Mouse (Mus musculus) cerebellum, postnatal 36 days (tissue): Measurements from ENCODE around the gene Ptgr1.

Experiments used
- DNase-seq, 2 experiments: peaks; one replicate each; pipeline ENCODE4 v3.0.0; 2021 to 2022; ENCODE audit warnings: mixed read lengths in 2 of 2

Ptgr1 gene

DNA sequence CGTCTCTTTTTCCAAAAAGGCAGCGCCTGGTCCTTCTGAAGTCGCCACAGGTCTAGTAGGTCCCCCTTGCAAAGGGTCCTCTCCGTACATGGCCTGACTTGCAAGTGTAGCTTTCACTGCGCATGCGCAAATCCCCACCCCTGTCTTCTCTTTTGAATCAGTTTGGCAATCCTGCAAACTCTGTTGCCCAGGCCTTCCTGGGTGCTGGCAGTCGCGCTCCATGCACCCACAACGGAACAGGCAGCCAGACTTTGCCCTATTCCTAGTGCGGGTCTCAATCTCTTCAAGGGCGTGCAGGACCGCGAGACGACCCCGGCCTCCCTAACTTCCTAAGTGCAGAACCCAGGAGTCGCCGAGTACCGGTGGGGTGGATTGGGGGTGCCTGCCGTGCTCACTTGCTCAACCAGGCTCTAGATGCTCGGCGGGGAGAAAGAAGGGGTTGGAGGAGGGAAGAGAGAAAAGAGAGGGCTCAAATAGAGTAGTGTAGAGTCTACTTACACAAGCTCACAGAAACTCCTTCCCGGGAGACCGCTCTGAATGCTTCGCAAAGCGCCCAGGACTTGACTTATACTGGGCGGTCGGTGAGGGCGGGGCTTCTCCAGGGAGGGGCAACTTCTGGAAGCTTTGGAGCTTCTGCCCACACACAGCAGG is at the start of gene Ptgr1:
TSS of gene Ptgr1 (minus strand) at position 580 of the 651 bp plus-strand sequence.
- DNase-seq, result peak; percentile 74 to 77

DNA sequence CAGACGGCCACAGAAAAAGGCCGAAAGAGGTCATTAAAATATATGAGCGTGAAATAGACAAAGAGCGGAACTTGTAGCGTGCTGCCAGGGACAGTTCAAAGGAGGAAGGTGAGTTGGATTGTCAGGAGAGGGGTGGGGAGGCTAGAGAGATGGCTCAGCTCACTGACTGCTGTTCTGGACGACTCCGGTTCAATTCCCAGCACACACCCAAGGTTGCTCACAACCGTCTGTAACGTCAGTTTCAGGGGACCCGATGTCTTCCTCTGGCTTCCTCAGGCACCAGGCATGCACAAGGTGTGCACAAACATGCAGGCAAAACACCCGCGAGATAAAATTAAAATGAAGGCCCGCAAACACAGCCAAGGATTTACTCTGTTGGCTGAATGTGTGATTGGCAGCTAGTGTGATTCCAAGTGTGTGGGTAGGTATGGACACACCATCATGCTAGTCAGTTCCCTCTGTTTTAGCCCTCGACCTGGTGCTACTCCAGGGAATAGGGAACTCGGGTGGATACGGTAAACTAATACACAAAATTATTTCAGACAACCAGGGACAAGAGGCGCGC is 48.9 kb upstream of the Ptgr1 start:
- peak; percentile 5 to 11 for DNase-seq

DNA sequence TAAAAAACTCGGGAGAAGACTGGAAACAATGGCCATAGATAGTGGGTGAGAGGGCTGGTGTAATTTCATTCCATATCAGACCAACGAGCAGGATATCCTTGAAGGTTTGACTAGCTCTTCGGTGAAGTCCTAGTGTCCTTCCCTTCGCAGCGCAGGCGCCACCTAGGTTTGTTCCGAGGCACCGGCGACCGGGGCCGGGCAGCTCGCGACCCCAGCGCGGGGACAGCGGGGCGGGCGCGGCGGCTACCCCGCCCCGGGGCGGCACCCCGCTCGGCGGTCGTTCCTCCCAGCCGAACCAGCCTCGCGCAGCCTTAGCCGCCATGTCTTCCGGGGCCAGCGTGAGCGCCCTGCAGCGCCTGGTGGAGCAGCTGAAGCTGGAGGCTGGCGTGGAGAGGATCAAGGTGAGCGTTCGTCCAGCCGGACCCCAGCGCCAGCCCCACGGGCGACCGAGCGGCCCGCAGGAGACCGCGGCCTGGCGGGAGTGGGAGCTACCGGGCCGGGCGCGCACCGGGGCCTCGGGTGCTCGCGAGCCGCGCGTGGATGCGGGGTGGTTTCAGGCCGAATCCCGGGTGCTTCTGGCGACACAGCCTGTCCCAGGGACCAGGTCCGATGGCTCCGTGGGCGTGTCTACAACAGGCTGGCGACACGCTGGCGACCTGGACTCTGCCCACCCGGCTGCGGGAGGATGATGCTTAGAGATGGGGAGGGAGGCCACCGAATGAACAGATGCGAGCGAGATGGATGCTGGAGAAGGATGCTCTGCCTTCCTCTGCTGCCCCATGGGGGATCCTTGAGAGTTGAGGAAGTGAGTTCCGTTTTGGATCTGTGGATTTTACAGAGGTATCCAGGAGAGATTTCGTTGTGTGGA is 48.2 kb upstream of the Ptgr1 start, which contains the start of gene Gng10:
TSS of gene Gng10 (plus strand) at position 171 of the 868 bp plus-strand sequence.
- DNase-seq, result peak; percentile 66 to 67

DNA sequence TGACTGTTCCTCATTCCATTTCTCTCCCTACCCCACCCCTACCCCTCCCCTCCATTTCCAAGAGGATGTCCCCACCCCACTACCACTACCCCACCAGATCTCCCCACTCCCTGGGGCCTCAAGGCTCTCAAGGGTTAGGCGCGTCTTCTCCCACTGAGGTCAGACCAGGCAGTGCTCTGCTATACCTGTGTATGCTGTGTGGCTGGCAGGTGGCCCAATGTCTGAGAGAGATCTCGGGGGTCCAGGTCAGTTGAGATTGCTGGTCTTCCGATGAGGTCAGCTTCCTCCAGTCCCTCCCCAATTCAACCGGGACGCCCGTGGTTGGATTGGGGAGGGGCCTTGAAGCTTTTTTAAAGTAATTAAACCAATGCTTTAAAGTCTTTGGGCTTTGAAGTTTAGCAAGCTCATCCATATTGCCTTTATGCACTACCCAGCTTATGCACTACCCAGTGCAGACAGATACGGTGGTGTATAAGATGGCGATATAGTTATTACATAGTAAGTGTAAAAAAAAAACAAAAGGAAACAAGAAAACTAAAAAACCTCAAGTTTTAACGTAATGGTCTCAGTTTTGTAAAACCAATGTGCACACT is 47.5 kb upstream of the Ptgr1 start:
- DNase-seq, result peak; percentile 14

DNA sequence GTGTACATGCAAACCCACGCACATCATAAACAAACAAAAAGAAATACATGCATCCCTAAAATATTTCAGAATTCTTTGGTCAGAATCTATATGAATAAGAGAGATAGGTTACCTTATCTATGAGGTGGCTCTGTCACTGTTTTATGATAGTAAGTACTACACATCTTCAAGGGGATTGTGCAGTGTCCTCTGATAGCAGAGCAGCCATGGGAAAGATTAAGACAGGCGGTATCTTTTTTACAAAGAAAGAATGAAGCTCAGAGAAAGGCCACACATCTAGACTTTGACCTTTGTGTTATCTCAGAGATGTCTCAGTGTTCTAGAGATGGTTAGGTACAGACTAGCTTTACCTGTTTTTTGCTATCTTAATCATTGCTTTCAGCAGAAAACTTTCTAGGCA is 30.0 kb upstream of the Ptgr1 start:
- no peak for DNase-seq

DNA sequence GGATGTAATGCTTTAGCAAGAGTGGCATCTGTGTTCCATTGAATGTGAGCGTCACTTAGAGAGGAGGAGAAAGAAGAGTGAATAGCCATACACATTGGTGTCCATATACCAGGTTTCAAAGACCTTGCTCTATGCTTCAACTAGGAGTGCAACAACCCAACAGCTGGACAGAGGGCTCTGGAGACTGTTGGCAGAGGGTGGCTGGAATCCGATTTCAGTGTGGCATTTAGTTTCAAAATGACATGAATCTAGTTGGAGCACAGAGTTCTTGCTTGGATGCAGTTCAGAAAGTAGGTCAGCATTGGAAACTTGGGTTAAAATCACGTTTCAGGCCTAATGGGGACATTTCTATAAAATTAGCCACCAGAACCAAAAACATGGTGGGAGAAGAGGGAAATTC is 28.3 kb upstream of the Ptgr1 start:
- no peak for DNase-seq

DNA sequence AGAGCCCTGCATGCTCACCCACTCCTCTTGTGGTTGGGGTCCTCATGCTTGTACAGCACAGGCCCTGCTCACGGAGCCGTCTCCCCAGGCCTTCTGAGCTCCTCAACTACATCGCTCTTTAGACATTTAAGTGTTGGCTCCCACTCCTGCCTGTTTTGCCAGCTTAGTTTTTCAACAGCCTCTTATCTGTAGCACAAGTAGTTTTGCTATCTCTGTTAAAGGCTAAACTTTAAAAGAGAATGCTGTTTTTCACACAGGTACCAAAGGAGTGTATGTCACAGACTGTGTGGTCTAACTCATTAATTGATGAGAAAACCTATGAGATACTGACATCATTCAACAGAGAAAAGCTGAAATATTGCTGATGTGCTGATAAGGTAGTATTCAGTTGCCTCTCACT is 24.5 kb upstream of the Ptgr1 start:
- DNase-seq, result no peak

DNA sequence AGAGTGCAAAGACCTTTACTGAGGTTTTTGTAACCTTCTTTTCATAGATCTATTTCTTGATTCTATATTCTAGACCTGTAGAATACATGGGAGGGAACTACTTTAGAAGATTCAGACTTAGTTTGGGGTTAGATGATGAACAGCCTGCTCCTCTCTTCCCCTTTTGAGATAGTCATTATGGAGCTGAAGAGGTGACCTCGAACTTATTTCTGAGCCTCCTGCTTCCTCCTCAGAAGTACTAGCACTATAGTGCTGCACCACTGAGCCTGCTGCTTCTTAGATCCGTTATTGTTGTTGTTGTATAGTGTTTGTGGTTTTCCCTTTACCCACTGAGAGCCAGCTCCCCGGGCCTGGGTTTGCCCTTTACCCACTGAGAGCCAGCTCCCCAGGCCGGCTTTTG is 22.8 kb upstream of the Ptgr1 start:
- no peak for DNase-seq

DNA sequence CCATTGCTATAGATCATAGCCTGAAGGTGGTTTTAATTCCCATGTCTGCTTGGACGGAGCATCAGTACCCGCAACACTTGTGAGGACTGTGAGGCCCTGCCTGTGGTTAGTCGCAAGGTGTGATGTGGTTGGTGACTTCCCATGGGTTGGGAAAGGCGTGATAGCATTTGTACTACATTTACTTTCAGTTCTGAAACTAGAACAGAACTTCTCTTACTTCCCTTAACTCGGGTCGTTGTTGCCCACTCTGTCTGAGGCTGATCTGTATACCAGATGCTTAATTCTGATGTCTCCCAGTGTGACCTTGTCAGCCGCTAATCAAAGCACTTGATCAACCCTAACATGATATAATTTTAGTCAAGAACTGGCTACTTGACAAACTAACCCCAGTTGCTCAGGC is 22.3 kb upstream of the Ptgr1 start:
- no peak for DNase-seq

DNA sequence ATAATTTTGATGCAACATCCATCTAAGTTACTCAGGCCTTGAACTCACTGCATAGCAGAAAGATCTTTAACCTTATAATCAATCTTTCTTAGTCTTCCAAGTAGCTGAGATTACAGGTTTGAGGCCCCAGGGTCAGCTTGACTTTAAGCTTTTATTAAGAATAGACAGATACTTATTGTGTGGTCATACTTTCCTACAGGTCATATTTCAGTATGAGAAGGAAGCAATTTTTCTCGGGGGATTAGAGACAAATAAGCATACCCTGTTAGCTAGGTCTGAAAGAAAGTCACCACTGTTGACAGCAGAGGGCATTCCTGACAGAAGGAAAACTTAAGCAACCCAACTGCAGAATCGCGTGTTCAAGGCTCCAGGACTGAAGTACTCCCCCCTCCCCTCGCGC is 21.1 kb upstream of the Ptgr1 start:
- DNase-seq, result no peak

DNA sequence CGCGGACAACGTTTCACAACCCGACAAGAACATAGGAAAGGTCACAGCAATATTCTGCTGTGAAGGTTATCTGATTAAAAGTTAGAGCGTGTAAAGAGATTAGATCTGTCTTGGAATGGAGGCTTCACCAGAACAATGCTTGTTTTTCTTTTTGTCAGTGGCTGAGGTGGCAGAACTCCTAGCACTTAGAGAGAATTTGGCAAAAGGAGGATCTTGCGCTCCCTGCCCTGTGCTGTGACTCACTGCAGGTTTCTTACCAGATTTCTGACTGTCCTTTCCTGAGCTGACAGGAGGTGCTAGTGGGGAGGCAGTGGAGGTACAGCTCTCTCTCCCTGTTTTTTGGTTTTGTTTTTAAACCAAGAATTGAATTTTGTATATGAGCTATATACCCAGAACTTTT is 20.1 kb upstream of the Ptgr1 start:
- no peak for DNase-seq

DNA sequence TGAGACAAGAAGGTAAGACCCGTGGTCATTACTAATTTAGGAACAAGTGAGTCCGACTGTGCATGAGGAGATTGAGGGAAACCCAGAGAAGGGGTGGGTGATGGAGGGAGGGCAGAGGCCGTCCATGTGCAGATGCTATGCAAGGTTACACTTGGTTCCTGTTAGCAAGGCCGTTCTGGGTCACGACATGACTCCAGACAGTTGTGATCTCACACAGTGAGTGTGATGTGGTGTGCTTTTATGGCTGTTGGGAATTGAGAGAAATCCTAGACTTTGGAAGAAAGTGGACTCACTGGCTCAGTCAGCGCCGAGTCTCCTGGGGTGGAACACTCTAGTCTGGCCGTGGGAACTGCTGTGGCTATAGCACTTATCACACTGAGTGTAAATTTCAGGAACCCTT is 19.3 kb upstream of the Ptgr1 start:
- no peak for DNase-seq

DNA sequence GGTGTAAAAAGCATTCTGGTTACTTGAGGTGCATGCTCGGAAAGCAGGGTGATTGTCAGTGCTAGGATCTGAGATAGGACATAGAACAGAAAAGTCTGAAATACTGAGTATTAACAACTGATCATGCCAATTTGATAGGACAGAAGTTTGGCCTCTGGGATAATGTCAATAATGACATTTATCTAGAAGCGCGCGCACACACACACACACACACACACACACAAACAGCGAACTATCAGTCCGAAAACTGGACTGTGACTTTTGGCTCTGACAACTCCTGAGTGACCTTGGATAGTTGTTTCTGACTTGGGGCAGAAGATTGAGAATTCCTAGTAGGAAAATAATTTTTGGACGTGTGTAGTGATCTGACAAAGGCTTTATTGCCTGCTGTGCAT is 16.9 kb upstream of the Ptgr1 start:
- DNase-seq, result no peak

DNA sequence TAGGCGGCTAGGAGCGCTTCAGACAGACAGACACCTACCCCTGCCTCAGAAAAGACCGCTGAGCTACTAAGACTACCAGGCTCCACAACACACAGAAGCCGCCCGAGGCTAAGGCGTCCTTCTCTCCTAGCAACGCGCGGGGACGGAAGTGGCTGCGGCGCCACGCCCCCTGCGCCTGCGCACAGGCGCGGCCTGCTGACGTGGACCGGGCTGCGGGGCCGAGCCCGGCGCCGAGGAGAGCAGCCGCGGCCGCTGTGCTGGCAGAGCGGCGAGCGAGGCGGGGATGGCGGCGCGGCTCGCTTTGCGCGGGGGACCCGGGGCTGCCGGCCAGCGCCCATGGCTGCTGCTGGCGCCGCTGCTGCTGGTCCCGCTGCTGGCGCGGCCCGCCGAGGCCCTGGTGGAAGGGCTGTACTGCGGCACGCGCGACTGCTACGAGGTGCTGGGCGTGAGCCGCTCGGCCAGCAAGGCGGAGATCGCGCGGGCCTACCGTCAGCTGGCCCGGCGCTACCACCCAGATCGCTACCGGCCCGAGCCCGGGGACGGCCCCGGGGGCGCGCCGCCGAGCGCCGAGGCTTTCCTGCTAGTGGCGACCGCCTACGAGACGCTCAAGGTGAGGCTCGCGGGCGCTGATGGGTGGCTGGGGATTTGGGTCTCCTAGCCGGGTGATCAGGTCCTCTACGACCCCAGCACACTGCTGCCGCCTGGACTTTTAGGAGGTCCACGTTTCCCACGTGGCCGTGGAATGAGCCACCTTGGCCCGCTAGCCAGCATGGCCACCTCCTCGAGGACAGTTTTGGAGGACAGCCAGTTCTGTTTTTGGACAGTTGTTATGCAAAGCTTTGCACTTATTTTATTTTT is 16.3 kb upstream of the Ptgr1 start, which contains the start of gene Gm20503:
TSS of gene Gm20503 (plus strand) at position 263 of the 858 bp plus-strand sequence.
- peak; percentile 87 to 92 for DNase-seq

DNA sequence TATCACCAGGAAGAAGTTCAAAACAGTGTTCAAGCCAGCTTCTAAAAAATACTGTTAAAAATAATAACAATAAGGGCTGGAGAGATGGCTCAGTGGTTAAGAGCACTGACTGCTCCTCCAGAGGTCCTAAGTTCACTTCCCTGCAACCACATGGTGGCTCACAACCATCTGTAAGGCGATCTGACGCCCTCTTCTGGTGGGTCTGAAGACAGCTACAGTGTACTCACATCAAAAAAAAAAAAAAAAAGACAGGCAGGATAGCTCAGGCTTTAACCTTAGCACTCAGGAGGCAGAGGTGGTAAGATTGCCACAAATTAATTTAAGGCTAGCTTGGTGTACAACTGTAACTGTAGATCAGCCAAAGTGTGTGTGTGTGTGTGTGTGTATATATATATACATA is 13.7 kb upstream of the Ptgr1 start:
- peak in 1 of 2 experiments; percentile 21 for DNase-seq

DNA sequence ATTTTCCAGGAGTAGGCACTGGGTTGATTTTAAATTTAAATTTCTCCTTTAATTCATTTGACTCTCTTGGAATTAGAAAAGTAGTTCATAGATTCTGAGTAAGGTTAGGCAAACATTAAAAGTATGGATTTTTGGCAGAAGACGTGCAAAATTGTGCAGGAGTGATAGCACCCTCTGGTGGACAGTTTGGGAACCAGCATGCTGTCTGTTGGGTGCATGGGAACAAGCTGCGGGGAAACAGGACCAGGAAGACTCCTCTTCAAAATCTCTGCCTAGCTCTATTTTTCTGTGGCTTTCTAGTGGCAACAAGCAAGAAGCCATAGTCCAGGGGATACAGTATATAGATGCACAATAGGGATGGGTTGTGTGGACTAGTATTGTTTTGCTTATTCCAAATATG is 12.8 kb upstream of the Ptgr1 start:
- DNase-seq, result peak; percentile 73 to 80

DNA sequence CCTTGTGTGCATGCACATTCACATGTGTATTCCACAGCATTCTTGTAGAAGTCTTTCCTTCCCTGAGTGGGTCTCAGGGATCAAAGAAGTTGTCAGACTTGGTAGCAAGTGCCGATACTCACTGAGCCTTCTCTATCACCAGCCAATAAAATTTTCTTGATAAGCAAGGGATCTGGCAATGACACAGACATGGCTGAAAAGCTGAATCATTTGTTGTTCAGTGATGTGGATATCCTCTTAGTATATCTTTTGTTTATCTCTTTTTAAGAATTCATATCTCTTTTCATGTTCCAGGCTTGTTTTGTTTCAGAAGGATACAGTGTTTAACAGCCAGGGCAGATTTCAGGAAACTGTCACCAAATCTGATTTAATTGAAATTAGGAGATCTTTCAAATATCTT is 11.8 kb upstream of the Ptgr1 start:
- DNase-seq, result no peak

DNA sequence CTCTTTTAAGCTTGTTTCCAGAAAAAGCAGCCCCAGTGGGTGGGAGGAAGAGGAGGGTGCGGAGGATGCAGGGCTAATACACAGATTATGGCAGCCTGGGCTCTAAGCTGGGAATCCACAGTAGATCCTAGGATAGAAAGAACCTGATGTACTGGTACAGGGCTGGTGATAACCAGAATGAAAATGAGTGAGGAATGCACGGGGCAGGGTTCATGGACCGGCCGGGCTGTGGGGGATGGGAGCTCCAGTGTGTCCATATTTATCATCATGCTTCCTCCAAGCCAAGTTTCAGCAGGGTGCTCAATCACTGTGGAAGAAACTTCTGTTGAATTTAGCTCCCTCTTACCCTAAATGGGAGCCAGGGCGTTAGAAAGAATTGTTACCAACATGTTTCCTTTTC is 10.2 kb upstream of the Ptgr1 start:
- no peak for DNase-seq

DNA sequence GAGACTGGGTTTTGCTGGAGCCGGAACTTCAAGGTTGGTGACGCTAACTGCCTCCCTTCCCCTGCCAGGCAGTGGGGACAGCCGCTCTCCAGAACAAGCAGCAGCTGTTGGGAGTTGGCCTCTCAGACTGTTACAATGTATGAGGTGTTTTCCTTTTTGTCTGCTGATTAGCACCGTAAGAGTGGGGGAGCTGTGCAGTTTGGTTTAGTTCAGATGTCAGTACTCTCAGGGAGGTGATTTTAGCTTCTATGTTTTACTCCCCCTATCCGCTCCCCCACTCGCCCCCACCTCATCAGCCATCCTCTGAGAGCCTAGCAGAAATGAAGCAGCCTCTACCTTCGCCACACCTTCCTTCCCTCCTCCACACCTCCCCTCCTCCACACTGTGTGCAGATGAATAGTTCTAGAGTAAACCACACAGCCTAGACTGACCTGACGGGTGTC is 8.4 kb upstream of the Ptgr1 start:
- DNase-seq, result no peak

DNA sequence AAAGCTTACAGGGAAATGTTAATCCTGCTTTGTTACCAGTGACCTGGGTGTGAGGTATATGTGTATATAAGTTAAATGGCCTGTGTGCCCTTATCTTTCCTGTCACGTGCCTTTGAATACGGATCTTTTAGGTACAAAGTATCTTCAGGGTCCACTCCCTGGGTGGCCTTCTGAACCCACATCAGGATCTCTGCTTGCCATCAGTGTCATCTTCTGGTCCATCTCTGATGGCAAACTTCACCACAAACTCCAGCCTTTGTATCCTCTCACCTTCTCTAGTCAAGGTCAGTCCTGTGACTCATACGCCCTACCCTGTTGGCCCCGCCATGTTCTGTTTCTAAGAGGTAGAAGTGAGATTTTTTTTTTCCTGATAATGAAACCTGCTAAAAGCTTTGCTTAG is 7.8 kb upstream of the Ptgr1 start, which contains the start of gene Dnajc25:
TSS of gene Dnajc25 (plus strand) at position 301 of the 400 bp plus-strand sequence.
- DNase-seq, result no peak

DNA sequence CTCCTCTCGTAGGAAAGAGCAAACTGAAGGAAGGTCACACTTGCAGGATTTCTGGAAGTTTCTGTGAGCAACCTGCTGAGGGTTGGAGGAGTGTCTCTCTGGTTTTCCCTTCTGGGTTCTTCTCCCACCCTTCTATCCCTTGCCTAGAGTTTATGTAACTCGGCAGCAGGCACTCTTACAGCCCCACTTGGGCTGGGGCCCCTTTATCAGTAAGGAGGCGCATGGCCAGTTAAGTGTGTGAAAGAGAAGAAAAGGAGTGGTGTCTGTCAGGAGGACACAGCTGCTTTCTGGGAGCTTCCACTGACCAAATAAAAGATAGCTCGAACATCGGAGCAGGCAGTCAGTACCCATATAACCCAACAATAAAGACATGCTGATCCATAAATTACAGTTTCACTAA is 5.3 kb upstream of the Ptgr1 start:
- no peak for DNase-seq
